Mouse (Mus musculus) heart, embryonic 14.5 days (tissue): ENCODE measurements around the gene Epha7. TPM values are rescaled to one million over a fixed set of nuclear protein-coding genes. Genes with fewer than 3 reads are reported as not detected.

ENCODE experiments used
- ATAC-seq: fragments of 200-750 bp; cut with Nextera tagmentation; 2 replicates; pipeline ENCODE4 v1.8.0; 2017; ENCODE audit warnings: low read depth, moderate TSS enrichment; ENCODE audit not compliant: insufficient number of reproducible peaks, insufficient read depth, low FRiP score
- H3K27ac ChIP-seq, 2 experiments: fragments of 200-500 bp in 1 of 2; fragments of 300-500 bp in 1 of 2; sonication (generic) in 1 of 2; replicated peaks in 1 of 2; 2 replicates each; pipeline ENCODE4 v1.5.1; 2012 to 2014; ENCODE audit warnings: low read depth in 2 of 2, low read length in 2 of 2, control low read depth in 1 of 2, mild to moderate bottlenecking in 1 of 2, mixed read lengths in 1 of 2; ENCODE audit not compliant: control insufficient read depth in 1 of 2, insufficient read depth in 1 of 2
- H3K27me3 ChIP-seq: fragments of 300-500 bp; sonication (generic); 2 replicates; pipeline ENCODE4 v1.6.1; 2014; ENCODE audit warnings: mild to moderate bottlenecking, low read length, control low read depth; ENCODE audit not compliant: control insufficient read depth, insufficient read depth
- H3K36me3 ChIP-seq: fragments of 300-500 bp; sonication (generic); 2 replicates; pipeline ENCODE4 v1.6.1; 2014; ENCODE audit warnings: mild to moderate bottlenecking, control low read depth, low read length, mixed read lengths; ENCODE audit not compliant: control insufficient read depth, insufficient read depth
- H3K4me1 ChIP-seq, 2 experiments: fragments of 200-500 bp in 1 of 2; fragments of 300-500 bp in 1 of 2; sonication (generic) in 1 of 2; 2 replicates each; pipeline ENCODE4 v1.6.1; 2012 to 2014; ENCODE audit warnings: low read length in 2 of 2, control low read depth in 1 of 2, mixed read lengths in 1 of 2; ENCODE audit not compliant: control insufficient read depth in 2 of 2, insufficient read depth in 2 of 2
- H3K4me2 ChIP-seq: fragments of 300-500 bp; sonication (generic); 2 replicates; pipeline ENCODE4 v1.6.1; 2014; ENCODE audit warnings: mild to moderate bottlenecking, low read length
- H3K4me3 ChIP-seq, 2 experiments: fragments of 200-500 bp in 1 of 2; fragments of 300-500 bp in 1 of 2; sonication (generic) in 1 of 2; 2 replicates each; pipeline ENCODE4 v1.5.1; 2012 to 2014; ENCODE audit warnings: low read length in 2 of 2, mild to moderate bottlenecking in 2 of 2, control low read depth in 1 of 2, low read depth in 1 of 2, moderate library complexity in 1 of 2; ENCODE audit not compliant: control insufficient read depth in 1 of 2, insufficient read depth in 1 of 2
- H3K9ac ChIP-seq: fragments of 300-500 bp; sonication (generic); 2 replicates; pipeline ENCODE4 v1.6.1; 2014; ENCODE audit warnings: mild to moderate bottlenecking, low read length
- H3K9me3 ChIP-seq: fragments of 300-500 bp; sonication (generic); 2 replicates; pipeline ENCODE4 v1.6.1; 2016; ENCODE audit warnings: low read length, control low read depth; ENCODE audit not compliant: control insufficient read depth
- WGBS: fragments of 180-500 bp; shearing (Covaris S2); extraction: QIAGEN DNeasy Blood & Tissue Kit; methylation state at CpG from one replicate; pipeline ENCODE4 v1.1.7; 2014; 5-methylcytosine and 5-hydroxymethylcytosine counted together
- polyA plus RNA-seq: library from polyadenylated mRNA; unstranded; fragments of >200 nt; fragmentation: Nextera tagmentation; extraction: Ambion mirVana; gene quantifications from 2 replicates; pipeline ENCODE4 v1.2.1, GENCODE M21; 2014

Epha7 gene
- polyA plus RNA-seq, 1 experiment from 2014 or later: 33.5 TPM

- Histone ChIP-seq H3K4me2 (no peak overlapping the region), H3K4me3 (no peak overlapping the region), H3K9ac (no peak overlapping the region), H3K9me3 (no peaks in the 10 kb centered on the region), H3K27ac (no peak overlapping the region), H3K36me3 (no peaks in the 10 kb centered on the region), H3K27me3 (no peaks in the 10 kb centered on the region), H3K4me1 (peaks cover 0 to 4% of the 10 kb centered on the region in 2 experiments; a peak in 2 of 4 replicates)
- ATAC-seq: no peak
- 60% methylated on average over 3 of the region's 3 CpGs for WGBS
Measured at GRCm38 (mm10) chr4:28998462-28999286, 185.7 kb downstream of the Epha7 start.

DNA sequence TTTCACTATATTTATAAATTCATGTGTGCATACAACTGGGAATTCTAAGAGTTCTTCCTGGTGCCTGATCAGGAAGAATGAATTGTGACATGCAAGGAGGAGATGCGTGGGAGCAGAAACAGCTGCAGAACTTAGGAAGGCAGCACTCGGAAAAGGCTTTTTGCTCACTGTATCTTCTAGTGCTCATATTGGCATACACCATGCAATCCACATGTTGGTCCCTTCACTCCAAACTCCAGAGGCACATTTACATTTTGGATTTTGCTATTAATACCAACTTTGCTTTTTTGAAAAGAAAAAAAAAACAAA lies 186.3 kb downstream of the Epha7 start:
- H3K36me3 ChIP-seq: no peaks in the 10 kb centered on the region
- H3K9ac ChIP-seq: no peak overlapping the region
- no peaks in the 10 kb centered on the region for H3K27me3 ChIP-seq
- H3K4me3 ChIP-seq: no peak overlapping the region
- H3K4me2 ChIP-seq: no peak overlapping the region
- H3K4me1 ChIP-seq: peaks cover 0 to 4% of the 10 kb centered on the region in 2 experiments; a peak in 2 of 4 replicates
- no peaks in the 10 kb centered on the region for H3K9me3 ChIP-seq
- 66% methylated on average over 2 of the region's 2 CpGs for WGBS
- H3K27ac ChIP-seq: no peak overlapping the region
- no peak for ATAC-seq

DNA sequence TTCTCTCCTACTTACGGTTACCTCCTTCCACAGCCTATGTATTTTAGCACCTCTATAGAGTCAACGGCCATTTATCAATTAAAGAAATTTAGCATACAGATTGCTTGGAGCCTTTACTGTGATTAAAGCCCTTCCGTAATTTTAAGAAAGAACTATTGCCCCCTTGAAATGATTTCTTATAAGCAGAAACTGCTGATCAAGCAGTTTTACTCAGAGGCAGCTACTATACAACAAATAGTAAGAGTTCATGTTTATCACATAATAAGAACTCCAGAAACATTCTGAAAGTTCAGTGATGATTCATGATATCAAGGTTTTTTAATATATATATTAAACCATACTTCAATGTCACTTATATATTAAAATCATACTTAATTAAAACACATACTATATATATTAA lies 197.4 kb downstream of the Epha7 start:
- Histone ChIP-seq H3K9ac (no peak overlapping the region), H3K9me3 (no peaks in the 10 kb centered on the region), H3K4me3 (no peak overlapping the region), H3K27me3 (no peaks in the 10 kb centered on the region), H3K36me3 (no peaks in the 10 kb centered on the region), H3K27ac (no peak overlapping the region), H3K4me1 (no peaks in the 10 kb centered on the region), H3K4me2 (no peak overlapping the region)
- ATAC-seq: no peak
- WGBS: 87% methylated on average over 3 of the region's 3 CpGs
